Mouse (Mus musculus): ENCODE results near the gene Klrb1f. TPM values are rescaled to one million over a fixed set of nuclear protein-coding genes. Genes with fewer than 3 reads are reported as not detected.
"Not testable (repeated sequence)": the region's sequence is repeated elsewhere in the genome, so short reads cannot be mapped to it uniquely, and the experiment has no call there.

Klrb1f gene
- polyA plus RNA-seq (2016; fragmentation: Nextera tagmentation; extraction: Ambion mirVana) = 0.25 TPM in 1 of 2 replicates, not detected in the other

DNA sequence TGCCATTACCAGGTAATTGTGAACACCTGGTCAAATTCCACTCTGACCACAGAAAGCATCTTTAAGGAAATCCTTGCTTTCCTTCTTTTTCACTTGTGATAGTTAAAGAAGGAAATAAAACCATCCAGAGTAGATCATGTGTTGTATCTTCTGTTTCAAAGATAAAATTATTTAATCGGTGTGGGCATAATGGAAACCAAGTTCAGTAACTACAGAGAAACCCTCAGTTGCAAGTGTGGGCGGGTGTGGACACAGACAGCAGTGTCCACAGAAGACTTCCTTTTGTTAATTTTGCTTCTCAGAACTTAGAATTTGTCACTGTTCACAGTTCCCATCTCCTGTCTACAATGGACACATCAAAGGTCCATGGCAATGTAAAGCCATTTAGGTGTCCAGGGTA, at the start of gene Klrb1f:
Gene Klrb1f, plus strand, starts transcription at position 301 of the 400 bp plus-strand sequence.
- no peak for DNase-seq (ENCODE audit: low spot score)
- Histone ChIP-seq H3K27me3 (ENCODE audit: low read depth, poor library complexity, severe bottlenecking) (no peaks in the 10 kb centered on the region), H3K4me3 (no peak within 1 kb of the TSS), H3K36me3 (no peaks in the 10 kb centered on the region), H3K27ac (replicated peaks) (no peak within 1 kb of the TSS), H3K4me1 (peaks cover 16% of the 10 kb centered on the region), H3K9me3 (replicated peaks) (no peaks in the 10 kb centered on the region)
- WGBS = 86% methylated on average over 2 of the region's 2 CpGs

GRCm38 (mm10) chr6:128996054-128996767, 49.5 kb upstream of the Klrb1f start:
- no peak overlapping the region for H3K27ac ChIP-seq (replicated peaks)
- WGBS = 78% methylated on average over 3 of the region's 3 CpGs
- H3K4me3 ChIP-seq = no peak overlapping the region
- no peaks in the 10 kb centered on the region for H3K27me3 ChIP-seq (ENCODE audit: low read depth, poor library complexity, severe bottlenecking)
- H3K9me3 ChIP-seq (replicated peaks) = no peaks in the 10 kb centered on the region
- DNase-seq (ENCODE audit: low spot score) = no peak
- no peaks in the 10 kb centered on the region for H3K36me3 ChIP-seq
- H3K4me1 ChIP-seq = peaks cover 24% of the 10 kb centered on the region

- no peak for DNase-seq (ENCODE audit: low spot score)
- peaks cover 24% of the 10 kb centered on the region for H3K4me1 ChIP-seq
- H3K36me3 ChIP-seq = no peaks in the 10 kb centered on the region
- 81% methylated on average over 13 of the region's 13 CpGs for WGBS
- no peaks in the 10 kb centered on the region for H3K27me3 ChIP-seq (ENCODE audit: low read depth, poor library complexity, severe bottlenecking)
- H3K27ac ChIP-seq (replicated peaks) = no peak overlapping the region
- no peak overlapping the region for H3K4me3 ChIP-seq
- no peaks in the 10 kb centered on the region for H3K9me3 ChIP-seq (replicated peaks)
These were observed 48.8 kb upstream of the Klrb1f start for GRCm38 (mm10) chr6:128996768-128997442.

DNA sequence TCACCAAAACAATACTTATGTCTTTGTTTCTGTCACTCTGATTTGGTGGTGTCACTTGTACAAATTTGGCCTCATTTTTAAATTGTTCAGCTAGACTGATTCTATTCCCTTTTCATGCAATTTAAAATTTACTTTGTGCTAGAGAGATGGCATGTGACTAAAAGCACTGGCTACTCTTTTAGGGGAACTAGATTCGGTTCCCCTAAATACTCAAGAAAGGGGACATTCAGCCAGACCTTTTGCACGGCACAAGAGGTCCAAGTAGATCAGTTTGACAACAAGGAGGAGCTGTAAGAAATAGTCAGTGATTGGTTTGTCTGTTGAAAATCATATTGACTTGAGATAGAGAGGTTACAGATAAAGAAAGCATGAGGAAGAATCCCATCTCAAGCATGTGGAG, 44.3 kb upstream of the Klrb1f start:
- no peaks in the 10 kb centered on the region for H3K36me3 ChIP-seq

GRCm38 (mm10) chr6:129008552-129008951, 37.1 kb upstream of the Klrb1f start:
- no peaks in the 10 kb centered on the region for H3K9me3 ChIP-seq (replicated peaks)
- WGBS = 90% methylated on average over 8 of the region's 8 CpGs
- no peak for DNase-seq (ENCODE audit: low spot score)
- no peaks in the 10 kb centered on the region for H3K4me1 ChIP-seq
- no peak overlapping the region for H3K27ac ChIP-seq (replicated peaks)
- H3K4me3 ChIP-seq = no peak overlapping the region
- H3K36me3 ChIP-seq = no peaks in the 10 kb centered on the region
- no peaks in the 10 kb centered on the region for H3K27me3 ChIP-seq (ENCODE audit: low read depth, poor library complexity, severe bottlenecking)

More for the DNA sequence above, 44.3 kb upstream of the Klrb1f start:
- H3K4me1 ChIP-seq = peaks cover 9% of the 10 kb centered on the region
- H3K4me3 ChIP-seq = no peak overlapping the region
- 88% methylated on average over 2 of the region's 2 CpGs for WGBS
- H3K27ac ChIP-seq (replicated peaks) = no peak overlapping the region
- H3K9me3 ChIP-seq (replicated peaks) = no peaks in the 10 kb centered on the region
- H3K27me3 ChIP-seq (ENCODE audit: low read depth, poor library complexity, severe bottlenecking) = no peaks in the 10 kb centered on the region
- no peak for DNase-seq (ENCODE audit: low spot score)

DNA sequence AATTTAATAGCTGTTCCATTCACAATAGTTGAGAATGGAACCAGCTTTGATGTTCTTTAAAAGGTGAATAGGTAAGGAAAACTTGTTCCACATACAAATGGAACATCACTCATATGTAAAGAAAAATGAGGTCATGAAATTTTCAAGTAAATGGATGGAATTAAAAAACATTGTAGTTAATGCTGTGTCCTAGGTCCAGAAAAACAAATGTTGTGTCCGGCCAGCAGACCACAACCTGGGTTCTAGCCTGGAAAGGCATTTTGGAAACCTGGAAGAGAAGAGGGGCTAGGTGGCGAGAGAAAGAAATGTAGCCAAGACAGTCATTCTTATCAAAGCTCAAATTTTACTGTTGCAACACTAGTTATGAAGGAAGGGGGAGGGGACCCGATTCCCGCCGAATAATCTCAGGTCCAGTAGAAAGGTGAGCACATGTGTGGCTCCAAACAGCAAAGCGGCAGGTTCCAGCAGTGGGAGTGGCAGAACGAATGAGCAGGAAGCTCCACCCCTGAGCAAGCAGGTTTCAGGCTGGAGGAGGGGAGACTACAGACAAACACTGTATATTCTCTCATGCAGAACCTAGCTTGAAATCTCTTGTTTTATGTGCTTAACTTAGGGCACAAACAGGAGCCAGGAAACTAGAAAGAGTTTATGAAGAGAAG, 35.7 kb upstream of the Klrb1f start:
- H3K27me3 ChIP-seq (ENCODE audit: low read depth, poor library complexity, severe bottlenecking); H3K9me3 ChIP-seq (replicated peaks); H3K36me3 ChIP-seq; H3K4me3 ChIP-seq; DNase-seq (ENCODE audit: low spot score); H3K4me1 ChIP-seq; H3K27ac ChIP-seq (replicated peaks): not testable (repeated sequence)
- 86% methylated on average over 7 of the region's 7 CpGs for WGBS

- no peaks in the 10 kb centered on the region for H3K27me3 ChIP-seq (ENCODE audit: low read depth, poor library complexity, severe bottlenecking)
- H3K4me1 ChIP-seq = no peaks in the 10 kb centered on the region
- no peak overlapping the region for H3K4me3 ChIP-seq
- H3K36me3 ChIP-seq = no peaks in the 10 kb centered on the region
- DNase-seq (ENCODE audit: low spot score) = no peak
- no peak overlapping the region for H3K27ac ChIP-seq (replicated peaks)
- WGBS = 86% methylated on average over 3 of the region's 3 CpGs
- H3K9me3 ChIP-seq (replicated peaks) = no peaks in the 10 kb centered on the region
These were observed 35.2 kb upstream of the Klrb1f start for GRCm38 (mm10) chr6:129010505-129010873.

DNA sequence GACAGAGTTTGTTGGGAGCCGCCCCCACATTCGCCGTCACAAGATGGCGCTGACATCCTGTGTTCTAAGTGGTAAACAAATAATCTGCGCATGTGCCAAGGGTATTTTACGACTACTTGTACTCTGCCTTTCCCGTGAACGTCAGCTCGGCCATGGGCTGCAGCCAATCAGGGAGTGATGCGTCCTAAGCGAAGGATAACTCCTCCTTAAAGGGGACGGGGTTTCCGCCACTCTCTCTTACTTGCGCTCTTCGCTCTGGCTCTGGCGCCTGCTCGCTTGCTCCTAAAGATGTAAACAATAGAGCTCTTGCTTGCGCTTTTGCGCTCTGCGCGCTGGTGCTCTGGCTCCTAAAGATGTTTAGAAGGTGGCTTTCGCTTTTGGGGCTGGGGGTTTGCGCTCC, 33.7 kb upstream of the Klrb1f start:
- not testable (repeated sequence) for H3K4me3 ChIP-seq; H3K27ac ChIP-seq (replicated peaks); H3K4me1 ChIP-seq; DNase-seq (ENCODE audit: low spot score); H3K36me3 ChIP-seq; H3K9me3 ChIP-seq (replicated peaks); H3K27me3 ChIP-seq (ENCODE audit: low read depth, poor library complexity, severe bottlenecking)
- 97% methylated on average over 20 of the region's 23 CpGs for WGBS

DNA sequence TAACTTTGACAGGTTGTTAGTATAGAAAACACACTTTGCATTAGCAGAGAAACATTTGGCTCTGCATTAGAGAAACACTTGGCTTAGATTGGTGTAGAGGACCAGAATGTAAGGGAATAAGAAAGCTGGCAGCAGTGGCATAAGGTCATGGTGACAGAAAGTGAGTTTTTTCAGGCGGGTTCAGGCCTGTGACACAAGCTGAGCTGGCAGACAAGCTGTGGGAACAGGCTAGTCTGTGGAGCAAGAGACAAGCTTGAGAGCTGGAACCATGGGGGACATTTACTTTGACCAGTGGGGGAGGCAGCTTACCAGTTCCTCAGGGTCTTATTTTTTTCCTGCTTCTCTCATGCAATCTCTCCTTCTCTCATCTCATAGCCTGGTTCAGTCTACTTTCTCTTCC, 32.7 kb upstream of the Klrb1f start:
- Histone ChIP-seq H3K36me3 (no peaks in the 10 kb centered on the region), H3K4me3 (no peak overlapping the region), H3K27me3 (ENCODE audit: low read depth, poor library complexity, severe bottlenecking) (no peaks in the 10 kb centered on the region), H3K27ac (replicated peaks) (no peak overlapping the region), H3K9me3 (replicated peaks) (no peaks in the 10 kb centered on the region), H3K4me1 (no peaks in the 10 kb centered on the region)
- 76% methylated on average over 1 of the region's 1 CpGs for WGBS
- DNase-seq (ENCODE audit: low spot score) = no peak

GRCm38 (mm10) chr6:129013762-129014276, 31.9 kb upstream of the Klrb1f start:
- no peak overlapping the region for H3K27ac ChIP-seq (replicated peaks)
- H3K36me3 ChIP-seq = no peaks in the 10 kb centered on the region
- DNase-seq (ENCODE audit: low spot score) = no peak
- H3K4me1 ChIP-seq = no peaks in the 10 kb centered on the region
- no peaks in the 10 kb centered on the region for H3K9me3 ChIP-seq (replicated peaks)
- H3K27me3 ChIP-seq (ENCODE audit: low read depth, poor library complexity, severe bottlenecking) = no peaks in the 10 kb centered on the region
- H3K4me3 ChIP-seq = no peak overlapping the region
- WGBS = 89% methylated on average over 5 of the region's 5 CpGs

DNA sequence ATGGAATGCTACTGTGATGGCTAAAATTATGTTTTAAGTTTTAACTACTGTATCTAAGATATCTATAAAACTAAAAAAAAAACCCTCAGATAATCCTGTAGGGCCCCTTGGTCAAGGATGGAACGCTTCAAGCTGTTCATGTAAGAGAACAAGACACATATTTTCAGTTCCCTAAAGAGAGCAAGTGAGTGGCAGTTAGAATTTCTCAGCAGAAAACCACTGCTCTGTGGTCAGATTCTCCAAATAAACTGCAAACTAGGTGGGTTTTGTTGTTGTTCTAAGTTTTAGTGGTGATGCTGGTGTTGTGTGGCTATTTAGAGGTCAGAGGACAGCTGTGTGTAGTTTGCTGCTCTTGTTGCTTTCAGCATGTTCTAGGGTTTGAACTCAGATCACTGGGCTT, 31.3 kb upstream of the Klrb1f start:
- H3K27ac ChIP-seq (replicated peaks) = no peak overlapping the region
- H3K9me3 ChIP-seq (replicated peaks) = no peaks in the 10 kb centered on the region
- WGBS = 85% methylated on average over 1 of the region's 1 CpGs
- no peaks in the 10 kb centered on the region for H3K27me3 ChIP-seq (ENCODE audit: low read depth, poor library complexity, severe bottlenecking)
- no peaks in the 10 kb centered on the region for H3K36me3 ChIP-seq
- H3K4me1 ChIP-seq = no peaks in the 10 kb centered on the region
- no peak for DNase-seq (ENCODE audit: low spot score)
- no peak overlapping the region for H3K4me3 ChIP-seq

DNA sequence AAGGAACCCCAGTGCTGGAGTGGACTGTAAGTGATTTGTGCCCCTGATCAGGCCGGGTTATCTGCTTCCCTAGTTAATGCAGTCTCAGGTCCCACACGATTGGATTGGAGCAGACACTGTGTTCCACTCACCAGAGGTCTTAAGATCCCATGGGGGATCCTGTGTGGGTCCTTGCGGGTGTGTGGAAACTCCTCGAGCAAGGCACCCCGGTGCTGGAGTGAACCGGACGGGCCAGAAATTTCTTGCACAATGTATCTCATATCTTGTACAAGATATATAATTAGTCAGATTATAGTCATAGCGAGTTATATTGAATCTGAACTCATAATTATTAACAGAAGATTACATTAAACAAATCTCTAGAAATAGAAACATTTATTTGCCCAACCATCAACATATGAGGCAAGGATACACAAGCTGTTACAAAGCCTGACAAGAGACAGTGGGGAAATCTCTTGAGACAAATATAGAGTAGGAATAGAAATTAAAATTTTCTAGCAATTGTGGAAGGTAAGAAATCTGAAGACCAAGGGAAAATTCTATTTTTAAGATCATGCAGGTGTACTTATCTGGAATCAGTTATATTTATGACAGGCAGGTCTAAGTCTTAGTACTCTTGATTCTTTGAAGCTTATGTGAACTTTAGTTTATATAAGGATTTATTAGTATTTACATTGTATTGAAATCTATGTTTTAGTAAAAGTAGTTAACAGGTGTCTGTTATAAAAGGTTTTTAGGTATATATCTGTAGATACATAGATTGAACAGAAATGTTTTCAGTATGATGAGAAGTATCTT, 18.1 kb upstream of the Klrb1f start:
- DNase-seq (ENCODE audit: low spot score) = no peak
- Histone ChIP-seq H3K36me3 (no peaks in the 10 kb centered on the region), H3K4me3 (no peak overlapping the region), H3K27me3 (ENCODE audit: low read depth, poor library complexity, severe bottlenecking) (no peaks in the 10 kb centered on the region), H3K9me3 (replicated peaks) (no peaks in the 10 kb centered on the region), H3K4me1 (no peaks in the 10 kb centered on the region), H3K27ac (replicated peaks) (no peak overlapping the region)
- WGBS = 91% methylated on average over 8 of the region's 8 CpGs

Measured in midbrain, embryonic 10.5 days (tissue).